Mouse (Mus musculus) testis, adult 2 months (tissue): ENCODE results near the gene Esrrg. TPM values are rescaled to one million over a fixed set of nuclear protein-coding genes. Genes with fewer than 3 reads are reported as not detected.

Experiments used
- H3K27ac ChIP-seq: fragments of 200-500 bp; 2 replicates; pipeline ENCODE4 v1.5.1; 2012; ENCODE audit warnings: low read depth, low read length; ENCODE audit not compliant: control insufficient read depth, insufficient read depth
- H3K27me3 ChIP-seq: fragments of 200-500 bp; 2 replicates; pipeline ENCODE4 v1.6.1; 2012; ENCODE audit warnings: mild to moderate bottlenecking, low read length, moderate library complexity; ENCODE audit not compliant: control insufficient read depth, insufficient read depth
- H3K36me3 ChIP-seq: fragments of 200-500 bp; 2 replicates; pipeline ENCODE4 v1.6.1; 2012; ENCODE audit warnings: mild to moderate bottlenecking, low read length; ENCODE audit not compliant: control insufficient read depth, insufficient read depth
- H3K4me1 ChIP-seq: fragments of 200-500 bp; 2 replicates; pipeline ENCODE4 v1.6.1; 2012; ENCODE audit warnings: low read length; ENCODE audit not compliant: control insufficient read depth, insufficient read depth
- H3K4me3 ChIP-seq: fragments of 200-500 bp; 2 replicates; pipeline ENCODE4 v1.5.1; 2012; ENCODE audit warnings: low read depth, mild to moderate bottlenecking, low read length, moderate library complexity, mixed read lengths; ENCODE audit not compliant: control insufficient read depth
- CTCF ChIP-seq: fragments of 200-500 bp; IDR thresholded peaks from 2 replicates; pipeline ENCODE4 v1.5.1; 2012; ENCODE audit warnings: low read depth, mild to moderate bottlenecking, inconsistent platforms, low read length, moderate library complexity; ENCODE audit not compliant: control insufficient read depth, insufficient read depth, insufficient replicate concordance
- POLR2A ChIP-seq: fragments of 200-500 bp; IDR thresholded peaks from 2 replicates; pipeline ENCODE4 v1.6.1; 2012; ENCODE audit warnings: low read depth, mild to moderate bottlenecking, inconsistent platforms, low read length, moderate library complexity; ENCODE audit not compliant: control insufficient read depth
- polyA plus RNA-seq: library from polyadenylated mRNA; depleted of rRNA; stranded (reverse); fragments of >200 nt; gene quantifications from 2 replicates; pipeline ENCODE4 v1.2.3, GENCODE M21; 2012

The Esrrg gene
- polyA plus RNA-seq, 1 experiment: 0.28 TPM

DNA sequence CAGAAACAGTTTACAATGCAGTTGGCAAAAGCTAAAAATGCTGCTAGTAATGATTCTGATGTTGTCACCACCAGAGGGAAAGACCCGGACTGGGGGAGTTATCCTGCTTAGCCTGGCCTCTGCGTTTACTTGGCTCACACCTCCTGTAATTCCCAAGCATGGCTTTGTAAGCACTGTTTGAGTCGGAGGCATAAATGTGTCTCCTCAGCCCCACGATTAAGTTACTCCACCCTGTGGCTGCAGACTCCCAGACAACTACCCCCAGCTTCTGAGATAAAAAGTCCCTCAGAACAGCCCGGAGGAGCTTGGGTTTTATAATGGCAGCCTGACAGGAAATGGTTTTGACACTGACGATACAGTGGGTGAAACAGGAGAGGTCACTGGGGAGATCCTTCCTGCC, 499.4 kb downstream of the Esrrg start:
- TF ChIP-seq CTCF: no peak
- TF ChIP-seq POLR2A: no peak
- Histone ChIP-seq H3K27ac (no peak overlapping the region), H3K4me1 (no peaks in the 10 kb centered on the region)

DNA sequence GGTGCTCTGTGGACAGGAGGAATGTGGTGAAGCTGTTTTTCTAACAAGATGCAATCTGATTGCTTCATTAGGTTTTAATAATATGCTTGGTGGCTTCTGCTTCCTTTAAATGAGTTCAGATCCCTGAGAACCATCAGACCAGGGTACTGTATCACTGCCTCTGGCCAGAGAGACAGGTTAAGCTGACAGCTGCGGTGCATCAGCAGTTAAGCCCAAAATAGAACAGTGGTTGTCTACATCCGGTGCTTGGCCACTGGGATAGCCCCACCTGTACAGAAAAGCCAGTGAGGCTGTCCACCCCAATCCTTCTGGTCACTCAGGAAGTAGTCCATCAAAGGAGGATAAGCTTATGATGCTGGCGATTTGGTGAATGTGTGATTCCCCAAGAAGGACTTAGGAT, 503.0 kb downstream of the Esrrg start:
- no peak for TF ChIP-seq CTCF
- no peak for TF ChIP-seq POLR2A
- H3K4me3 ChIP-seq: no peak overlapping the region
- no peaks in the 10 kb centered on the region for H3K27me3 ChIP-seq
- H3K36me3 ChIP-seq: no peaks in the 10 kb centered on the region
- H3K4me1 ChIP-seq: no peaks in the 10 kb centered on the region
- no peak overlapping the region for H3K27ac ChIP-seq

More for the DNA sequence above, 499.4 kb downstream of the Esrrg start:
- Histone ChIP-seq H3K36me3 (no peaks in the 10 kb centered on the region), H3K27me3 (no peaks in the 10 kb centered on the region), H3K4me3 (no peak overlapping the region)

DNA sequence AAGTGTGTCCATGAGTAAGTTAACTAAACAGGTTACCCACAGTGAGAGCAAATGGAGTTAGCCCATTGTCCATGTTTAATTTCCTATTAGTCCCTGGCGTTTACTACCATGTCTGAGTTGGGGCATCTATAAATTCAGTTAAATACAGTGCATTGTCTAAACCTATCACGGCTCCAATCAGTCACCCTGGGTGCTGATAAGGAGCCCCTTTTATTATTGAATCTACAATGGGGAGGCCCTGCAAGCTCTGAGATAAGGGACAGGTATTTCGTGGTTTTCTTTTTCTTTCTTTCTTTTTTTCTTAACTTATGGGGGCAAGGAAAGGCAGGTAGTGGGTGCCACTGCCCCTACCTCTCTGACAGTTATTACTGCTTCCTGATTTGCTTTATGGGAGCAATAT, 504.6 kb downstream of the Esrrg start:
- Histone ChIP-seq H3K4me1 (no peaks in the 10 kb centered on the region), H3K36me3 (no peaks in the 10 kb centered on the region), H3K27ac (no peak overlapping the region), H3K4me3 (no peak overlapping the region), H3K27me3 (no peaks in the 10 kb centered on the region)
- no peak for TF ChIP-seq CTCF
- no peak for TF ChIP-seq POLR2A

DNA sequence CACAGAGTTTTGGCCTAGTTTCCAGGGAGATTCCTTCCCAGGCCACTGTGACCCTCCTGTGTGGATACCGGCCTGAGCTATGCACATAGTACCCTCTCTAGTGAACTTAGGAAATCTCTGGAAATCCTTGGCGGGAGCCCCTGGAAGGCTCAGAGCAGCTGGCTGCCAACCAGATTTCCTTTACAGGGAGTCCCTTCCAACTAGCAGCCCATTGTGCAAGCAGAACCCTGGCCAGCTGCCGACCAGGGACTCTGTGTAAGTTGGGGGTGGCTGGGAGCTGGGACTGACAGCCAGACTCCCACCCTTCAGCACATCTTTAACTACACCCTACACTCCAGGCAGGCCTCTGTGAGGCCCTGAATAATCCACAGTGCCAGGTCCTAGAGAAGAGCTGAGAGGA, 509.5 kb downstream of the Esrrg start:
- Histone ChIP-seq H3K4me3 (no peak overlapping the region), H3K27me3 (no peaks in the 10 kb centered on the region), H3K4me1 (no peaks in the 10 kb centered on the region), H3K36me3 (no peaks in the 10 kb centered on the region), H3K27ac (no peak overlapping the region)
- no peak for TF ChIP-seq CTCF
- no peak for TF ChIP-seq POLR2A

DNA sequence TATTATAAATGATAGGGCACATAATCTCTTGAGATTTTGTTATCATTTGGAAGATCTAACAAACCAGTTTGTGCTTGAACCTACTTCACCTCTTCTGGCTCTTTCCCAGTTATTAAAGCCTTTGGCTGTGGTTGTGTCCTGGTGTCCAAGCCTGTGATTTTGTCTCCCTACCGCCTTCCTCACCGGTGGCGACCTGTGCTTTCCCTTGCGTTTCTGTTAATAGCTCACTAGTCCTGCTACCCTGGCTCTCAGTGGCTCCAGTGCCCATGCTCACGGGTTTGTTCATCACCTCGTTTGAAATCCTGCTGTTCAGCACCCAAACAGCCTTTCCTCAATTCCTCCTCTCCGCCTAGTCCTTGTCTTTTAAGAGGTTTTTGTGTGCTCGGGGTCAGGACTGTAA, 511.2 kb downstream of the Esrrg start:
- Histone ChIP-seq H3K4me1 (no peaks in the 10 kb centered on the region), H3K27me3 (no peaks in the 10 kb centered on the region), H3K4me3 (no peak overlapping the region), H3K36me3 (no peaks in the 10 kb centered on the region), H3K27ac (no peak overlapping the region)
- no peak for TF ChIP-seq CTCF

DNA sequence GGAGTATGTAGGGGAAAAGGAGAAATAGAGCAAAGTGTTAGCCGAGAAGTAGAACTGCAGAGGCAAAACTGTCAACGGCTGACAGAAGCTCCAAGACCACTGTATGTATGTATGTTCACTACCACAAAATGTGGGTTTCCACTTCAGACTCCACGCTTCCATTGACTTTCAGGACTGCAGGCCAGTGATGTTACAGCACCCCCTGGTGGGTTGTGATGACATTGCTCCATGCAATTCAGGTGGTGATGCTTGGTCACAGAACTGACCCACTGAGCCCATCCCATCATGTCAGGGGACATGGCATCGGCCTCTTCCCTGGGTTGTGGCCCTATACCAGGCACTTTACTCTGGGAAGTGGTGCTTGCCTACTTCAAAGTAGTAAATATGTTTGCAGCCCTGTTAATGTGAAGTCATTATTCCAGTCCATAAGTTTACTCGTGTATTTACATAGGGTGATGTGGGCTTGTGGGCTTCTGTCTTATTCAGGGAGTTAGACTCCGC, 517.0 kb downstream of the Esrrg start:
- no peak overlapping the region for H3K4me3 ChIP-seq
- no peaks in the 10 kb centered on the region for H3K27me3 ChIP-seq
- no peak overlapping the region for H3K27ac ChIP-seq
- TF ChIP-seq POLR2A (no peak), CTCF (no peak; the same call in 1 of the 2 replicates)
- no peaks in the 10 kb centered on the region for H3K4me1 ChIP-seq
- no peaks in the 10 kb centered on the region for H3K36me3 ChIP-seq

DNA sequence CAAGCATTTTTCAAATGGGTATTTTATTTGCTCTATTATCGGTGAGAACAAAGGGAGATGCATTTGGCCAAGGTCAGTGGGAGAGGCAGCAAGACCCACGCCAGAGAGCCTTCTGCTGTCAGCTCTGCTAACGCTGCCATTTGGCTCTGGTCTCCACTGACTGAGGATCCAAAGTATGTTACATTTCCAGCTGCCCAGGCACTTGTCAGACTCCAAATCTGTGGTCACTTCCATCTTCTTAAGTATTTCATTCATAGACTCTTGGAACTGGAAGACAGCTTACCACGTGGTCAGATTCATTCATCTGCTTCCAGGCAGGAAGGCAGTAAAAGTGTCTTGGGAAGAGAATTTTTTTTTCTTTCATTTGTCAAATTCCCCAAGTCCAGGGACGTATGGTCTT, 527.5 kb downstream of the Esrrg start:
- H3K4me3 ChIP-seq: no peak overlapping the region
- no peak overlapping the region for H3K27ac ChIP-seq
- H3K4me1 ChIP-seq: no peaks in the 10 kb centered on the region
- TF ChIP-seq POLR2A: no peak
- no peak for TF ChIP-seq CTCF
- no peaks in the 10 kb centered on the region for H3K36me3 ChIP-seq
- no peaks in the 10 kb centered on the region for H3K27me3 ChIP-seq

DNA sequence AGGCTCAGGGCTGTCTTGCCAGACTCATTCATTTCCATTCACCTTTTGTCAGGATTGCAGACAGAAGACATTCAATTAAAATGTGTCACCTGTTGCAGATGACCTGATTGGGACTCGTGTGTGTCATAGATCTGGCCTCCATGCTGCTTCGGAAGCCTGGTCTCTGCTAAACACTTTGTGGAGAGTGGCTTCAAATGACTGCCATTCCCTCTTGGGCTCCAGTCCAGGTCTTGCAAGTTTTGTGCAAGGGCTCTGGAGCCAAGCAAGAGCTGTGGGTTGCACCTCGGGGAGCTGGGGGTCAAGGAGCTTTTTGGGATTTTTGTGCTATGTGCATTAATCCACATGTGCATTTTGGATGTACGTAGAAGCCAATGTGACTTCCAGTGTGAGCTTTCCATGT, 530.9 kb downstream of the Esrrg start:
- Histone ChIP-seq H3K4me1 (no peaks in the 10 kb centered on the region), H3K4me3 (no peak overlapping the region), H3K27me3 (no peaks in the 10 kb centered on the region), H3K27ac (no peak overlapping the region), H3K36me3 (no peaks in the 10 kb centered on the region)
- no peak for TF ChIP-seq POLR2A
- TF ChIP-seq CTCF: no peak
